Mouse (Mus musculus): Measurements from ENCODE around the gene Slc39a11. TPM values are rescaled to one million over a fixed set of nuclear protein-coding genes. Genes with fewer than 3 reads are reported as not detected.
A peak's percentile ranks its signal among the peaks of the same experiment; 100 is the strongest.

Slc39a11 gene
- total RNA-seq, 2 experiments from 2014 or later, result 2.9 to 3.7 TPM

DNA sequence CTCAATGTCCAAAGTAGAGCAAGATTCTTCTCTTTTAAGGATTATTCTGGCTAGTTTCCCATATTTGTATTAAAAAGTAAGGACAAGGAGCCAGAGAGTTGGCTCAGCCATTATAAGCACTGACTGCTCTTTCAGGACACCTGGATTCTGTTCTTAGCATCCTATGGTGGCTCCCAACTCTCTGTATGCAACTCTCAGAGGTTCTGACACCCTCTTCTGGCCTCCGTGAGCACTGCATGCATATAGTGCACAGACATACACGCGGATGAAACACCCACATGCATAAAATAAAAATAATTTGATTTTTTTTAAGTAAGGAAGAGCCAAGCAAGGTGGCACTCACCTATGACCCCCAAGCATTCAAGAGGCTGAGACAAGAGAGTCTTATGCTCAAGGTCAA, 4.7 kb downstream of the Slc39a11 start:
- intact Hi-C loops (cut with DNase I), result no loop called here
- no peak for DNase-seq

- DNase-seq, result no peak
- intact Hi-C loops (cut with DNase I), result no loop called here
Measured at GRCm38 (mm10) chr11:113638680-113639079, 11.2 kb downstream of the Slc39a11 start.

- no peak for DNase-seq
- intact Hi-C loops (cut with DNase I), result no loop called here
Measured at GRCm38 (mm10) chr11:113634699-113635121, 15.2 kb downstream of the Slc39a11 start.

DNA sequence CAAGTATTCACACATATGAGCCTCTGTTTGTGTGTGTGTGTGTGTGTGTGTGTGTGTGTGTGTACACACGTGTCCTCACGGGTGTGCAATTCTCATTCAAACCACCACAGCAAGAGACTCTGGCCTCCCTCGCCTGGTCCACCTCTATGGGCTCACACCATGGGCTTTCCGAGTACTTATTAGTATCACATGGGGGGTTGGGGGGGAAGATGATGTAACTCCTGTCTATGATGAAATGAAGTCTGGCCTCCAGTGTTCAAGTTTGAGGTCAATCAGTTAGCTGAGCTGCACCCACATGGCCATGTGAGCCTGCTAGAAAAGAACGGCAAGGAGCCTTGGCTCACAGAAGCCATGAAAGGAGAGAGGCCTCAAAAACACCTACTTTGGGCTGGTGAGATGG, 16.5 kb downstream of the Slc39a11 start:
- intact Hi-C loops (cut with DNase I), result no loop called here
- no peak for DNase-seq

GRCm38 (mm10) chr11:113632303-113632702, 17.6 kb downstream of the Slc39a11 start:
- no peak for DNase-seq
- intact Hi-C loops (cut with DNase I), result no loop called here

DNA sequence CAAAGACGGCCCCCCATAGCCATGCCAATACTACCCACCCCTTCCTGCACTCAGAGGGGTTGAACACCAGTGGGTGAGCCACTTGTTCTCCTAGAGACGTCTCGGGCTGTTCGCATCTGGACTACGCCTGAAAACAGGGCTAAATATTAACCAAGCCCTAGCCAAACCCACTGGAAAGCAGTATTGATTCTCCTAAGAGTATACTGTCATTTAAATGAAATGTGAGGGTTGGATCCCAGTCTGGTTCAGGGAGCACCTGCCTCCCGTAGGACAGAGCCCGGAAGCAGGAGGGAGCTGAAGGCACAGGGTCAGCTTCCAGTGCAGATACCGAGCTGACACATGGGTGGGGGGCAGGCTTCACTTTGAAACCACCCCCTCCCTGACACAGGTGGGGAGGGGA, 18.0 kb downstream of the Slc39a11 start:
- no peak for DNase-seq
- intact Hi-C loops (cut with DNase I), result no loop called here

DNA sequence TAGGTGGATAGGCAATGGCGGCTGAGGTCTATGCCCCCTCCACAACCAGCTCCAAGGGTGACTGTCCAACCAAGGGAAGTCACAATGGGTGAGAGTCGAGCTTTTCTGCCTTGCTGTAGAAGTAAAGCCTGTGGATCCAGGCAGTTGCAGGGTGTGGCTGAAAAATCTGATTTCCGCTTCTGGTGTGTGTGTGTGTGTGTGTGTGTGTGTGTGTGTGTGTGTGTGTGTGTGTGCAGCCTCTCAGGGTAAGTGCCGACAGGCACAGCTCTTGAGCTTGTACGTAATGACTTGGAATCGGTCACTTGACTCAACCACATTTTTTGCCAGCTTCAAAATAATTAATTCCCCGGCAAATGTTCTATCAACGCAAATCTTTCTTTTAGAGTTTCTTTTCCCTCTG, 18.6 kb downstream of the Slc39a11 start:
- intact Hi-C loops (cut with DNase I), result no loop called here

GRCm38 (mm10) chr11:113630642-113631041, 19.2 kb downstream of the Slc39a11 start:
- intact Hi-C loops (cut with DNase I), result no loop called here

More for the DNA sequence above, 18.6 kb downstream of the Slc39a11 start:
- no peak for DNase-seq

DNA sequence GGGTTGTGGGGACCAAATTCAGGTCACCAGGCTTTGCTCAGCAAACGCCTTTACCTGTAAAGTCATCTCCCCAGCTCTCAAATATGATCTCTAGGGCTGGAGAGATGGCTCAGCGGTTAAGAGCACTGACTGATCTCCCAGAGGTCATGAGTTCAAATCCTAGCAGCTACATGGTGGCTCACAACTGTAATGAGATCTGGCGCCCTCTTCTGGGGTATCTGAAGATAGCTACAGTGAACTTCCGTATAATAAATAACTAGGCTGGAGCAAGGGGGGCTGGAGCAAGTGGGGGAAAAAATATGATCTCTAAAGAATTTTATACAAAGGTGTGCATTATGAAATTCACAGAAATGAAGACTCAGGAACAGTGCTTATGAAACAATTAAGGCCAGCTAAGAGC, 22.1 kb downstream of the Slc39a11 start:
- peak in 1 of 2 experiments; percentile 19 for DNase-seq
- intact Hi-C loops (cut with DNase I), result no loop called here

More at GRCm38 (mm10) chr11:113630642-113631041, 19.2 kb downstream of the Slc39a11 start:
- no peak for DNase-seq

- DNase-seq, result no peak
- intact Hi-C loops (cut with DNase I), result no loop called here
Measured at GRCm38 (mm10) chr11:113625437-113625836, 24.4 kb downstream of the Slc39a11 start.

- intact Hi-C loops (cut with DNase I), result loop anchor here (5.0 kb wide), 1 partner anchor 440 kb away; no protein-coding TSS in a partner anchor
- no peak for DNase-seq
Measured at GRCm38 (mm10) chr11:113622028-113622427, 27.9 kb downstream of the Slc39a11 start.

DNA sequence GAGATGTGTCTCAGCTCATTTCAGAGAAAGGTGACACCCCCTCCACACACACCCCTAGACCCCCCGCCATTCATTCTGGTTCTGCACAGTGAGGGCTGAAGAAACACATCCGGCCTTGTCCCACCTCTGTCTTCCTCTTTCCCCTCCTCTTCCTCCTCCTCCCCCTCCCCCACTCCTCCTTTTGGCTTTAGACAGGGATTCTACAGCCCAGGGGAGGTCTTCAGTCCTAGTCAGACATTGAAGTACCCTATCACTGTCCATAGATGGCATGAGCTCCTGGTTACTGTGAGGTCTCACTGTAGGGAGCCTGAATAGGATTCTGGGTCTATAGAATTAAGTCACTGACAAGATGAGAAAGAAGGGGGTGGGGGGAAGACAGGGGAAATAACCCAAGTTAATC, 28.9 kb downstream of the Slc39a11 start:
- intact Hi-C loops (cut with DNase I), result loop anchor here (5.0 kb wide), 1 partner anchor 439 kb away; no protein-coding TSS in a partner anchor
- no peak for DNase-seq

GRCm38 (mm10) chr11:113619420-113620080, 30.3 kb downstream of the Slc39a11 start:
- no peak for DNase-seq
- intact Hi-C loops (cut with DNase I), result loop anchor here (5.0 kb wide), 1 partner anchor 437 kb away; no protein-coding TSS in a partner anchor

- intact Hi-C loops (cut with DNase I), result no loop called here
- DNase-seq, result peak; percentile 61 to 70
Measured at GRCm38 (mm10) chr11:113618672-113619419, 31.0 kb downstream of the Slc39a11 start, which contains the start of gene Sstr2. TSS of gene Sstr2 (plus strand) at chr11:113619342.

GRCm38 (mm10) chr11:113618303-113618671, 31.6 kb downstream of the Slc39a11 start:
- intact Hi-C loops (cut with DNase I), result no loop called here
- DNase-seq, result no peak

- intact Hi-C loops (cut with DNase I), result loop anchor here (2.0 kb wide), 1 partner anchor 319 kb away; no protein-coding TSS in a partner anchor
- DNase-seq, result peak; percentile 53 to 76
Measured at GRCm38 (mm10) chr11:113617132-113617911, 32.6 kb downstream of the Slc39a11 start.

DNA sequence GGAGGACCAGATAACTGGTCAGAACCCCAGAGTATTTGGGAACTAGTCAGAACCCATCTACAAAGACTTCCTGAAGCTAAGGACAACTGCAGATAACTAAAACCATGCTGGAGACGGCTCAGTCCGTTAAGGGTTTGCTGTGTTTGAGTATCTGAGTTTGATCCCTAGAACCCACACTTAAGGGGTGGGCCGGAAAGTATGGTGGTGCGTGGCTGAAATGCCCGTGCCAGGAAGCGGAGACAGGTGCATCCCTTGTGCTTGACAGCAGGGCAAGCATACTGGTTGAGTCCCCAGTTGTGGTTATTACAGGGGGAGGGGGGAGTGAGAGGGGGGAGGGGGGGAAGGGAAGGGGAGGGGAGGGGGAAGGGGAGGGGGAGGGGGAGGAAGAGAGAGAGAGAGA, 35.4 kb downstream of the Slc39a11 start:
- intact Hi-C loops (cut with DNase I), result no loop called here

DNA sequence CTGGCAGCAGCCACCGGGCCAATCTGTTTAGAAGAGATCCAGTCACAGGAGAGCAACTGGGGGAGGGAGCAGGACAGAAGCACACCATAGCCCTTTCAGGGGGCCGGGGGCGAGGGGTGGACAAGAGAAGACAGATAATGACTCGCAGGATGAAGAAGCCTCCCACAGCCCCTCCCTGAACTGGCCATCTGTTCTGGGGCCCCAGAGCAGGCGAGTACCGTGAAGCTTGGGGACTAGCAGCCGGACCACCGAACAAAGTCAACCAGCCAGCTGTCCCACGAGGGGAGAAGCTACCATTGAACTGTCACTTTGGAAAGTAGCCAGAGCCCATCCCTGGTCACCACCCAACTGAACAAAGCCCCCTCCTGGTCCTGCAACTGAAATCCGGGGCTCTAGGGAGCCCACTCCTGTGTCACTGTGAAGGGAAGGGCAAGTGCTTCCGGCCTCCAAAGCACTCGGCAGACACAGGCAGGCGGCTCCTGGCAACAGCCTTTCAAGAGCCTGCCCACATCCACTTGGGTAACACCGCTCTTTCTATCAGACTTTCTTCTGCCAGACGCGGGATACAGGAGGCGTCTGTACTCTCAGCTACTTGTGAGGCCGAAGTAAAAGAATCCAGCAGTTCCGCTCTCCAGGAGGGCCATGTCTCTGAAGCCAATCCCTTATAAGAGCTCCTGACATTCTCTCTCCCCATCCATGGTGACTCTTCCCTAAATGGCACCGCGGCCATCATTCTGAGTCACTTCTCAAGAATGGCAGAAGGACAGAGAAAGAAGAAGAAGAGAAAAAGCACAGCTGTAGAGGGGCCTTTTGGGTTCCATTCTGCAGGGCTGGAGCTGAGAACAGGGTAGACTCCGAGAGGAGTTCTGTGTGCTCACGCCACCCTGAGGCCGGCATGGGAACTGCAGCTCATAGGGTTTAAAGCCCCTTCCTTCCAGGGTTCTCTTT, 37.9 kb downstream of the Slc39a11 start:
- intact Hi-C loops (cut with DNase I), result no loop called here
- peak; percentile 26 to 49 for DNase-seq

More for the DNA sequence above, 35.4 kb downstream of the Slc39a11 start:
- no peak for DNase-seq

GRCm38 (mm10) chr11:113611112-113611646, 38.7 kb downstream of the Slc39a11 start:
- DNase-seq, result no peak
- intact Hi-C loops (cut with DNase I), result no loop called here

Data from heart, postnatal 14 days (tissue).